Mouse (Mus musculus) neural tube, embryonic 14.5 days (tissue): ENCODE data around the gene Nicn1. TPM values are rescaled to one million over a fixed set of nuclear protein-coding genes. Genes with fewer than 3 reads are reported as not detected.
A peak's percentile ranks its signal among the peaks of the same experiment; 100 is the strongest.
"Not testable (repeated sequence)": the region's sequence is repeated elsewhere in the genome, so short reads cannot be mapped to it uniquely, and the experiment has no call there.

ENCODE experiments used
- ATAC-seq: fragments of 200-750 bp; cut with Nextera tagmentation; 2 replicates; pipeline ENCODE4 v1.8.0; 2017; ENCODE audit warnings: low read depth, mild to moderate bottlenecking, moderate TSS enrichment, moderate library complexity
- H3K27ac ChIP-seq: fragments of 300-500 bp; sonication (generic); 2 replicates; pipeline ENCODE4 v1.5.1; 2014; ENCODE audit warnings: low read depth, mild to moderate bottlenecking, control low read depth, low read length, moderate library complexity, mixed read lengths
- H3K27me3 ChIP-seq: fragments of 300-500 bp; sonication (generic); 2 replicates; pipeline ENCODE4 v1.6.1; 2014; ENCODE audit warnings: low read length; ENCODE audit not compliant: control insufficient read depth, insufficient read depth
- H3K36me3 ChIP-seq: fragments of 300-500 bp; sonication (generic); 2 replicates; pipeline ENCODE4 v1.6.1; 2014; ENCODE audit warnings: low read length, mixed read lengths; ENCODE audit not compliant: control insufficient read depth, insufficient read depth
- H3K4me1 ChIP-seq: fragments of 300-500 bp; sonication (generic); 2 replicates; pipeline ENCODE4 v1.6.1; 2014; ENCODE audit warnings: low read length; ENCODE audit not compliant: control insufficient read depth, insufficient read depth
- H3K4me2 ChIP-seq: fragments of 300-500 bp; sonication (generic); 2 replicates; pipeline ENCODE4 v1.6.1; 2014; ENCODE audit warnings: mild to moderate bottlenecking, low read depth, low read length, control low read depth
- H3K4me3 ChIP-seq: fragments of 300-500 bp; sonication (generic); 2 replicates; pipeline ENCODE4 v1.5.1; 2014; ENCODE audit warnings: low read depth, low read length, control low read depth, mixed read lengths
- H3K9ac ChIP-seq: fragments of 300-500 bp; sonication (generic); replicated peaks from 2 replicates; pipeline ENCODE4 v1.6.1; 2014; ENCODE audit warnings: low read depth, mild to moderate bottlenecking, control low read depth, low read length, mixed read lengths
- H3K9me3 ChIP-seq: fragments of 300-500 bp; sonication (generic); 2 replicates; pipeline ENCODE4 v1.6.1; 2016; ENCODE audit warnings: low read length; ENCODE audit not compliant: control insufficient read depth
- WGBS: fragments of 180-500 bp; shearing (Covaris S2); extraction: QIAGEN DNeasy Blood & Tissue Kit; methylation state at CpG from one replicate; pipeline ENCODE4 v1.1.7; 2014; 5-methylcytosine and 5-hydroxymethylcytosine counted together
- polyA plus RNA-seq: library from polyadenylated mRNA; unstranded; fragments of >200 nt; fragmentation: Nextera tagmentation; extraction: Ambion mirVana; gene quantifications from 2 replicates; pipeline ENCODE4 v1.2.1, GENCODE M21; 2014

Gene Nicn1
- polyA plus RNA-seq, 1 experiment from 2014 or later, result 165 TPM

DNA sequence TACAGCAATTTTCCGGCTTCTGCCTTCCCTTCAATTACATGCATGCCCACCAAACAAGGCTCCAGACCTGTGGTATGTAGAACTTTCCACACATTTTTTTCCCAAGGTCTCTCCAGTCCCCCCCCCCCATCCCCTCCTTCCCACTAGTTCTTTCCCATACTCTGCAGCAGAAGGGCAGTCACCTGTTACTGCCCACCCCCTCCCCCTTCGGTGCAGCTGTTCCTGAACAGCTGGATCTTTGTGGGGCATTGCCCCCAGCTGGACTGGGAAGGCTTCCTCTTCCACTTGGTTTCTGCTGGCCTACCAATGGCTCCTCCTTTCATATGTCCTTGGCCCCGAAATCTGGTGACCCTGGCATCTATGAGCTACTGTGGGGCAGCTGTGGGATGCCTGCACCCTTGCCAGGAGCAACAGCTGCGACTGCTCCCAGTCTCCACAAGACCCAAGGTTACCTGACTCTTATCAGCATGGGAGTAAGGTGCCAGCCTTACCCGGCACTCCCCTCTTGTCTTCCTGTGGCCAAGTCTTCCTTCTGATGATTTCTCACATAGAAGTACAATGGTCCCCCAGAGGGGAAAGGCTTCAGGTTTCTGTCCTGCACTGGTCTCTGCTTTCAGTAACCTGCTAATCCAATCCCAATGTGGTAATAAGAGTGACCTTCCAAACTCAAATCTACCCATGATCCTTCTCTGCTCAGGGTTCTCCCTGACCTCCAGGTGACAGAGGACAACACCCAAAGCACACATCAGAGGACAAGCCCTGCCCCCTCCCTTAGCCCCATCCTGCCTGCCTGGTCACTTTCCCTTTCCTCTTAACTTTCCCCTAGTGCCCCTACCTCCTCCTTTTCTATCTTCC is 15.5 kb upstream of the Nicn1 start:
- Histone ChIP-seq H3K36me3 (no peaks in the 10 kb centered on the region), H3K4me1 (no peaks in the 10 kb centered on the region), H3K4me3 (no peak overlapping the region), H3K4me2 (no peak overlapping the region), H3K27me3 (no peaks in the 10 kb centered on the region), H3K9me3 (no peaks in the 10 kb centered on the region), H3K27ac (no peak overlapping the region), H3K9ac (no peak overlapping the region)
- no peak for ATAC-seq
- WGBS, result 76% methylated on average over 5 of the region's 5 CpGs

DNA sequence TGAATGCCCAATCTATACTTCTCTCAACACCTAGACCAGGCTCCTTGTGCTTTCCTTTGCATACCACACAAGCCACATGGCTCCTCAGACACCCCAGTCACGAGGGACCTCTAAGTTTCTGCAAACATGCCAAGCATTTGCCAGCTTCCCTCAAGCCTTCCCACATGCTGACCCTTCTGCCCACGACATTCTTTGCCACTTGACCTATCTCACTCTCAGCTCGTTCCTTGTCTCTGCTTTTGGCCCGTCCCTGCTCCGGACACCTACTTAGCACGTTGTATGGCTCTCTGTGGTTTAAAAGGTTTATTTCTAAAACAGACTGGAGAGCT is 14.9 kb upstream of the Nicn1 start:
- Histone ChIP-seq H3K36me3 (no peaks in the 10 kb centered on the region), H3K4me3 (no peak overlapping the region), H3K9me3 (no peaks in the 10 kb centered on the region), H3K4me1 (no peaks in the 10 kb centered on the region), H3K27ac (no peak overlapping the region), H3K27me3 (no peaks in the 10 kb centered on the region), H3K4me2 (no peak overlapping the region), H3K9ac (no peak overlapping the region)
- ATAC-seq, result no peak
- WGBS, result 74% methylated on average over 6 of the region's 6 CpGs

DNA sequence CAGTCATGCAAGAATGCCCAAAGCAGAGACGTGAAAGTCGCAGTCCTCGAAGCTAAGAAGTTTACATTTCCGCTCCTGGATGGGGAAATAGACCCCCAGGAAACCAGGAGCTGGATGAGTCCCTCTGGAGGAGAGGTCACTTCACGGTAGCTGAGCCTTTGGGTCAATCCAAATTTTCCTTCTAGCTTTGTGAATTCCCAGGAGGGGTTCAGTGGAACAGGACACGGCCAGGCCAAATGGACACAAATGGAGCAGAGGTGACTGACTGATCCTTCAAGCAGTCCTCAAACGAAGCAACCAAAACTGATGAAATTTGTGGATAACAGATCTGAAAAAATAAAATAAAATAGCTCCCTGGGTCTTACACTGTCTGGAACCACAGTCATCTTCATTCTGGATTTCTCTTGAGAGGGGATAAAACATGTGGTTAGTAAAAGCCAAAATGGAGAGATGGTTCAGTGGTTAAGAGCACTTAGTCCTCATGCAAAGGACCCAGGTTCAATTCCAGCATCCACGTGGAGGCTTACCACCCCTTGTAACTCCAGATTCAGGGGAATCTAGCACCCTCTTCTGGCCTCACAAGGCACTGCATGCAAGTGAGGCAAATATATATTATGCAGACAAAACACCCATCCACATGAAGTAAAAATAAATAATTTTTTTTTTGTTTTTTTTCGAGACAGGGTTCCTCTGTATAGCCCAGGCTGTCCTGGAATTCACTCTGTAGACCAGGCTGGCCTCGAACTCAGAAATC is 11.4 kb upstream of the Nicn1 start:
- no peaks in the 10 kb centered on the region for H3K27me3 ChIP-seq
- 71% methylated on average over 10 of the region's 10 CpGs for WGBS
- H3K36me3 ChIP-seq, result no peaks in the 10 kb centered on the region
- H3K27ac ChIP-seq, result no peak overlapping the region
- no peak overlapping the region for H3K4me2 ChIP-seq
- H3K4me3 ChIP-seq, result no peak overlapping the region
- H3K9me3 ChIP-seq, result no peaks in the 10 kb centered on the region
- H3K9ac ChIP-seq, result no peak overlapping the region
- H3K4me1 ChIP-seq, result no peaks in the 10 kb centered on the region
- ATAC-seq, result no peak

GRCm38 (mm10) chr9:108280071-108280828 is 10.0 kb upstream of the Nicn1 start:
- Histone ChIP-seq H3K9me3 (no peaks in the 10 kb centered on the region), H3K27ac (no peak overlapping the region), H3K4me1 (no peaks in the 10 kb centered on the region), H3K4me3 (no peak overlapping the region), H3K36me3 (no peaks in the 10 kb centered on the region), H3K4me2 (no peak overlapping the region), H3K9ac (no peak overlapping the region), H3K27me3 (no peaks in the 10 kb centered on the region)
- WGBS, result 49% methylated on average over 8 of the region's 8 CpGs
- no peak for ATAC-seq

DNA sequence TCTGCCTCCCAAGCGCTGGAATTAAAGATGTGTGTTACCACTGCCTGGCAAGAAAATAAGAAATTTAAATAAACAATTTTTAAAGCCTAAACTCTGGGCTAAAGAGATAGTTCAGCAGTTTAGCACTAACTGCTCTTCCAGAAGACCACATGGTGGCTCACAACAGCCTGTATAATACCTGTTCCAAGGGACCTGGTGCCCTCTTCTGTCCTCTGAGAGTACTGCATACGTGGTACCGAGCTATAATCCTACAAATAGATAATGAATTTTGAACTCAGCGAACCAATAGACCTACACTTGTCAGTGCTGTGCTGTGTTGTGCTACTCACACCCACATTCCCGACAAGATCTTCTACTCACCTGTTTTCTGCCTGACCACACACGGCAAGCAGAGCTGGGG is 5.8 kb upstream of the Nicn1 start:
- no peak overlapping the region for H3K4me3 ChIP-seq
- H3K36me3 ChIP-seq, result no peaks in the 10 kb centered on the region
- 13% methylated on average over 6 of the region's 6 CpGs for WGBS
- H3K9ac ChIP-seq, result no peak overlapping the region
- H3K9me3 ChIP-seq, result no peaks in the 10 kb centered on the region
- no peaks in the 10 kb centered on the region for H3K27me3 ChIP-seq
- H3K27ac ChIP-seq, result no peak overlapping the region
- H3K4me2 ChIP-seq, result no peak overlapping the region
- no peaks in the 10 kb centered on the region; the same call in 1 of the 2 replicates for H3K4me1 ChIP-seq
- ATAC-seq, result peak; percentile 76; the same call in 1 of the 2 replicates

GRCm38 (mm10) chr9:108287526-108288238 is 2.5 kb upstream of the Nicn1 start:
- H3K4me1 ChIP-seq, H3K9ac ChIP-seq, H3K36me3 ChIP-seq, H3K4me3 ChIP-seq, H3K27ac ChIP-seq, H3K27me3 ChIP-seq, ATAC-seq, H3K4me2 ChIP-seq, H3K9me3 ChIP-seq: not testable (repeated sequence)
- WGBS, result 82% methylated on average over 5 of the region's 6 CpGs

DNA sequence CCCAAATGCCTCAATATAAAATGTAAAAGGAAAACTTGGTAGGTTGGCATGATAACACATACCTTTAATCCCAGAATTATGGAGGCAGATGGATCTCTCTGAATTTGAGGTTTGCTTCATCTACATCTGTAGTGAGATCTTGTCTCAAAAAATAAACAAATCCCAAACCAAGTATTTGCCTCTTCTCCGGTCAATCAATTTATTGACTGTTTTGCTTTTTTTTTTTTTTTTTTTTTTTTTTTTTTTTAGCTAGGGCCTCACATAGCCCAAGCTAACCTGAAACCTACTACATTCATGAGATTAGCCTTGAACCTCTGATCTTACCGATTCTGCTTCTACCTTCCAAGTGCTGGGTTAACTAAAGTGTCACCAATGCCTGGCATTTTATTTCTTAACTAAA is 882 bp upstream of the Nicn1 start:
- H3K9ac ChIP-seq, result peak overlapping the region; percentile 76
- 66% methylated on average over 2 of the region's 2 CpGs for WGBS
- peak overlapping the region; percentile 52 for H3K4me2 ChIP-seq
- H3K4me3 ChIP-seq, result peak overlapping the region; percentile 52
- peaks cover 8% of the 10 kb centered on the region; the same call in 1 of the 2 replicates for H3K4me1 ChIP-seq
- H3K27ac ChIP-seq, result peak overlapping the region; percentile 91; the same call in 1 of the 2 replicates
- no peaks in the 10 kb centered on the region for H3K9me3 ChIP-seq
- no peaks in the 10 kb centered on the region for H3K27me3 ChIP-seq
- no peak for ATAC-seq
- H3K36me3 ChIP-seq, result peaks cover 5% of the 10 kb centered on the region; the same call in 1 of the 2 replicates

DNA sequence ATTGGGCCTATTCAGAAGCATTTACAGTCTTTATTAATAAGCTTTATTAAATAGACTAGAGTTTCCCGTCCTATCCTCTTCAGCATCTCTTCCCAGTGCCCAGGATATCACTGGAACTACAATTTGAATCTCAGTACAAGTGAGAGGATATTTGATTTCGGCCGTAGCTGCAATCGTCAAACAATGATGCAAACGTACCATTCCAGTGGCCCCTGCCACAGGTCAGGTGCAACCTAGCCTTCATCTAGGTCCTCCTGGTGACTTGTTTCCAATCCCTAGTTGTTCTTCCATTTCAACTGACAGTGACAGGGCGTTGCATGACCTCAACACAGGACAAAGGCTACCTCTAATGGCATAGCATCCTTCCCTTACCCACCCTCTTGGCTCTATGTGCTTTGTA is 544 bp downstream of the Nicn1 start:
- H3K4me2 ChIP-seq, result peak overlapping the region; percentile 52
- H3K36me3 ChIP-seq, result peaks cover 18% of the 10 kb centered on the region; the same call in 1 of the 2 replicates
- H3K4me1 ChIP-seq, result peaks cover 8% of the 10 kb centered on the region; the same call in 1 of the 2 replicates
- peak overlapping the region; percentile 52 for H3K4me3 ChIP-seq
- no peaks in the 10 kb centered on the region for H3K9me3 ChIP-seq
- H3K27me3 ChIP-seq, result no peaks in the 10 kb centered on the region
- H3K27ac ChIP-seq, result peak overlapping the region; percentile 77
- 45% methylated on average over 6 of the region's 6 CpGs for WGBS
- peak overlapping the region; percentile 76 for H3K9ac ChIP-seq
- no peak for ATAC-seq
